Mouse (Mus musculus): ENCODE measurements around the gene Olfr1051.
"Not testable (repeated sequence)": the region's sequence is repeated elsewhere in the genome, so short reads cannot be mapped to it uniquely, and the experiment has no call there.

Gene Olfr1051

DNA sequence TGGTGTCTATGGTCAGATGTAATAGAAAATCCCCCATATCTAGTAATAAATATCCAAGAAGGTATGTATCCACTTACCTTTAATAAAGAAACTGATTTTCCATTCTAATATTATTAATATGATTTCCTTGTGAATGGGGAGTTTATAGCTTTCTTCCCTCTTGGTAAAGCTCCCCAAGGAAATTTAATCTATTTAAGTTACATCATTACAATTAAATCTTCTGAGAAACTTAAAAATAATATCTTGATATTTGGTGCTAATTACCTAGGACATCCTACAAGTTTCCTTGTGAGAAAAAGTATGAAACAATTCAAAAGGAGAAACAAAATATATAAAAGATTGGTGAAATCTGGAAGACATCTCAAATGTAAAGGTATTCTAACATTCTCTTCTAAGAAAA lies at the start of gene Olfr1051:
Olfr1051 (minus strand) TSS at position 101 of the 400 bp plus-strand sequence.
- not testable (repeated sequence) for DNase-seq

DNA sequence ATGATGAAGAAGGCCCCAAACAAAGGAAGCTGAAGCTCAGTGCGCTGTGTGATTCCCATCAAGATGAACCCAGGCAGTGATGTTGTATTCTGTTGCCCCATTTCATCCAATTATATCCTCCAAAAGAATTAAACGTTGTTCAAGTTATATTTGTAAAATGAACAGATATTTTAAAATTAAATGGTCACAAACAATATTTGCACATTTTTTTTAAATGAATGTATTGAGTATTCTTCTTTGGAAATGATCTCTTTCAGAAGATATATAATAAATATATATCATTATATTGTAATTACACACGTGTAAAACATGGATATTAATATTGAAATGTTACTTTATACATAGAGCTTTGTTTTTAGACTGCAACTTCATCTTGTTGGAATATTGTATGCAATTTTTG lies 36.3 kb upstream of the Olfr1051 start, which contains the start of gene Olfr1053:
Olfr1053 (minus strand) TSS at position 101 of the 400 bp plus-strand sequence.
- no peak for DNase-seq

DNA sequence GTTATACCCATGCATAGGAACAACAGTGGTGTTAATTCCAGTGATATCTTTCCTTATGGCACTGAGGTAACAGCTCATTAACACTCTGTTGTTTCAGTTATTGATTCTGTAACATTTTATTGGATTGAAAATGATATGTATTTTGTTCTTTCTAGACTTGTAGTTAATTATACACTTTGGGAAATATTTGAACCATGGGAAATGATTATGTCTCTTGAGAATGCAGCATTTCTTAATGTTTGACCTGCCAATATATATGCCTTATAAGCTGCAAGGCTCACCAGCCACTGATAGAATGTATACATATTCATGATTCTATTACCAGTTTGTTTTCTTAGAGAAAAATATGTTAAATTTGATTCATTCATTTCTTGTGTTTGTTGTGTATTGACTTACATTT lies 13.3 kb upstream of the Olfr1051 start, which contains the start of gene Olfr1052:
Olfr1052 (plus strand) TSS at position 301 of the 400 bp plus-strand sequence.
- DNase-seq: no peak

DNA sequence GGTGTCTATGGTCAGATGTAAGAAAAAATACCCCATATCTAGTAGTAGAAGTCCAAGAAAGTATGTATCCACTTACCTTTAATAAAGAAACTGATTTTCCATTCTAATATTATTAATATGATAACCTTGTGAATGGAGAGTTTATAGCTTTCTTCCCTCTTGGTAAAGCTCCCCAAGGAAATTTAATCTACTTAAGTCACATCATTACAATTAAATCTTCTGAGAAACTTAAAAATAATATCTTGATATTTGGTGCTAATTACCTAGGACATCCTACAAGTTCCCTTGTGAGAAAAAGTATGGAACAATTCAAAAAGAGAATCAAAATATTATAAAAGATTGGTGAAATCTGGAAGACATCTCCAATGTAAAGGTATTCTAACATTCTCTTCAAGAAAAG lies 20.7 kb downstream of the Olfr1051 start, which contains the start of gene Olfr1049:
Olfr1049 (minus strand) TSS at position 101 of the 400 bp plus-strand sequence.
- DNase-seq: not testable (repeated sequence)

DNA sequence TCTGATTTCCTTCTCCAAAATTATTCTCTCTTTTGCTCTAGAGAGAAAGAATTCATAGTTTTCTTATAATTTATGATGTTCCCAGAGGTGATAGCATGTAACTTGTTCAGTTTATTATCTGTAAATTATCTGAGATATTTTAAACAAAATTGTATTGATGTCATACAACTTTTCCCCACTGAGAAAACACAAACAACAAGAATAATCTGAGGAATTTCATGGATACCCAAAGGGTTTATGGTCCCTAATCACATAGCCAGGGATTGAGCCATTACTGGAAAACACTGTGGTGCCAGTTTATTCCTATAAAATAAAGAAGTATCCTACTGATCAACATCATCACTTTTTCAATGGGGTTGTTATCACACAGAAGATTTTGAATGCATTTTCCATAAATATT lies 38.7 kb downstream of the Olfr1051 start, which contains the start of gene Olfr1048:
Olfr1048 (minus strand) TSS at position 101 of the 400 bp plus-strand sequence.
- DNase-seq: no peak

DNA sequence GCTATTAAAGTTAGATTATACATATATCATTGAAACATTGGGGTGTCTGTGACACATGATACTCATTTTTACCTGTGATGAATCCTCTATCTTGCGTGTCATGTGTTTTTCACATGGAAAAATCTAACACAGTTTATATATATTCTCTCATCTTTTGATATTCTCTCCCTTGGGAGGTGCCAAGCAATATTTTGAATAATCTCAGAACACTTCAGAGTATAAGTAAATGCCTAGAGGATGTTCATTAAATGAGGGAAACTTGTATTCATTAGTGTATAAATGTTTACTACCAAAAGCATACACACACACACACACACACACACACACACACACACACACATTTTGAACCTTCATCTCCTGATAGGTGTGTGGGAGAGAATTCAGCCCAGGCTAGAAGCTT lies 47.6 kb downstream of the Olfr1051 start, which contains the start of gene Olfr1047:
Olfr1047 (minus strand) TSS at position 101 of the 400 bp plus-strand sequence.
- DNase-seq: no peak
